Mouse (Mus musculus) G1E (cell line): Measurements from ENCODE around the gene Samd5.

ENCODE experiments used
- CTCF ChIP-seq: IDR thresholded peaks from 2 replicates; pipeline ENCODE4 v1.5.1; 2012; ENCODE audit warnings: low read depth, low read length, inconsistent platforms, mixed read lengths
- GATA1 ChIP-seq: IDR thresholded peaks from 2 replicates; pipeline ENCODE4 v1.6.1; 2012; ENCODE audit warnings: borderline replicate concordance, low read length, inconsistent platforms, mixed read lengths
- GATA2 ChIP-seq: IDR thresholded peaks from 2 replicates; pipeline ENCODE4 v1.6.1; 2012; ENCODE audit warnings: low read depth, low read length, inconsistent platforms, borderline replicate concordance
- POLR2AphosphoS5 ChIP-seq: IDR thresholded peaks from 2 replicates; pipeline ENCODE4 v1.6.1; 2012; ENCODE audit warnings: low read depth, low read length, inconsistent platforms; ENCODE audit not compliant: insufficient replicate concordance
- TAL1 ChIP-seq: conservative IDR thresholded peaks from 2 replicates; pipeline ENCODE4 v1.6.1; 2012; ENCODE audit warnings: low read depth, low read length, inconsistent platforms, mixed read lengths

DNA sequence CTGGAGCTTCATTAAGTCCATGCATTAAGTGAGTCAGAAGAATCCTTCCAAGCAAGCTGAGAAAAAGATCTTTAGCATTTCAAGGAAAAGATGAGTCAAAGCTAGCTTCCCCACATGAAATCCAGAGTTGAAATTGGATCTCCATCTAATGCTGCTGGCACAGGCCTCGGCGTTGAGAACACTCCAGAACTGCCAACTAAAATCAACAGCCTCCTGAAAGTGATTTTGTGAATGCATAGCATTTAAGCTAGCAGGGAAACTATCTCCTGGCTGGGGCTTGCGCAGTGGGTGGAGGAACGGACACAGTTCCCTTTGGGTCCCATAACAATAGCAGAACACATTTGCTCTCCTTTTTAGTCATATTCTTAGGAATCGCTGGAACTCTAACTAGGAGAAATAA lies 88.7 kb downstream of the Samd5 start:
- no peak for TF ChIP-seq CTCF
- no peak for TF ChIP-seq GATA2
- TF ChIP-seq TAL1: no peak
- no peak for TF ChIP-seq POLR2AphosphoS5
- no peak for TF ChIP-seq GATA1
